Mouse (Mus musculus) CH12.LX (cell line): ENCODE measurements around the gene Tubb2b. TPM values are rescaled to one million over a fixed set of nuclear protein-coding genes. Genes with fewer than 3 reads are reported as not detected.
A peak's percentile ranks its signal among the peaks of the same experiment; 100 is the strongest.

Experiments used
- DNase-seq: peaks from one replicate; pipeline ENCODE4 v3.0.0-alpha.2; 2013; ENCODE audit errors: extremely low read depth
- H3K27ac ChIP-seq: 2 replicates; pipeline ENCODE4 v1.5.1; 2012; ENCODE audit warnings: low read depth, mild to moderate bottlenecking, control low read depth, moderate library complexity; ENCODE audit not compliant: insufficient read depth
- H3K27me3 ChIP-seq: replicated peaks from 2 replicates; pipeline ENCODE3; 2012; ENCODE audit warnings: inconsistent platforms
- H3K36me3 ChIP-seq, 2 experiments: replicated peaks in 1 of 2; 2 replicates each; pipeline versions ENCODE3 to v1.6.1; 2012; ENCODE audit warnings: inconsistent platforms in 1 of 2, low read length in 1 of 2, mild to moderate bottlenecking in 1 of 2, mixed read lengths in 1 of 2, moderate library complexity in 1 of 2; ENCODE audit not compliant: control insufficient read depth in 1 of 2, insufficient read depth in 1 of 2
- H3K4me1 ChIP-seq, 2 experiments: 2 replicates each; pipeline ENCODE4 v1.6.1; 2012; ENCODE audit warnings: inconsistent platforms in 1 of 2, moderate library complexity in 1 of 2; ENCODE audit not compliant: insufficient read depth in 2 of 2, control insufficient read depth in 1 of 2
- H3K4me2 ChIP-seq: 2 replicates; pipeline ENCODE4 v1.6.1; 2012; ENCODE audit warnings: low read depth, mild to moderate bottlenecking, control low read depth; ENCODE audit not compliant: poor library complexity, insufficient read depth, severe bottlenecking
- H3K4me3 ChIP-seq, 3 experiments: fragments of 150-350 bp in 1 of 3; sonication (generic) in 1 of 3; replicated peaks in 1 of 3; 2 replicates each; pipeline versions ENCODE3 to v1.5.1; 2011 to 2012; ENCODE audit warnings: low read depth in 2 of 3, low read length in 2 of 3, mild to moderate bottlenecking in 2 of 3, moderate library complexity in 2 of 3, control low read depth in 1 of 3, improper control_type of control experiment in 1 of 3, inconsistent platforms in 1 of 3, mixed read lengths in 1 of 3; ENCODE audit not compliant: poor library complexity in 1 of 3
- H3K79me2 ChIP-seq: replicated peaks from 2 replicates; pipeline ENCODE4 v1.6.1; 2012; ENCODE audit warnings: mild to moderate bottlenecking, moderate library complexity; ENCODE audit not compliant: control insufficient read depth, poor library complexity, insufficient read depth, severe bottlenecking; ENCODE audit errors: extremely low read depth
- H3K9ac ChIP-seq: 2 replicates; pipeline ENCODE4 v1.6.1; 2012; ENCODE audit warnings: low read depth, mild to moderate bottlenecking, control low read depth, moderate library complexity; ENCODE audit not compliant: insufficient read depth
- H3K9me3 ChIP-seq: replicated peaks from 2 replicates; pipeline ENCODE3; 2012; ENCODE audit warnings: low read length, inconsistent platforms, mixed read lengths
- BHLHE40 ChIP-seq: IDR thresholded peaks from 2 replicates; pipeline ENCODE4 v1.6.1; 2011; ENCODE audit warnings: mild to moderate bottlenecking, low read depth, low read length, improper control_type of control experiment
- E2F4 ChIP-seq: IDR thresholded peaks from 2 replicates; pipeline ENCODE4 v1.6.1; 2011; ENCODE audit warnings: low read depth, low read length, improper control_type of control experiment; ENCODE audit not compliant: insufficient replicate concordance
- ELF1 ChIP-seq: IDR thresholded peaks from 2 replicates; pipeline ENCODE4 v1.6.1; 2014; ENCODE audit warnings: low read depth, mild to moderate bottlenecking, inconsistent platforms, low read length, improper control_type of control experiment
- ETS1 ChIP-seq: conservative IDR thresholded peaks from 2 replicates; pipeline ENCODE4 v1.6.1; 2012; ENCODE audit warnings: low read depth, mild to moderate bottlenecking, inconsistent platforms, low read length, improper control_type of control experiment, moderate library complexity
- HCFC1 ChIP-seq: IDR thresholded peaks from 2 replicates; pipeline ENCODE4 v1.6.1; 2012; ENCODE audit warnings: low read depth, mild to moderate bottlenecking, inconsistent platforms, low read length, improper control_type of control experiment
- IRF4 ChIP-seq: IDR thresholded peaks from 2 replicates; pipeline ENCODE4 v1.6.1; 2014; ENCODE audit warnings: low read depth, mild to moderate bottlenecking, inconsistent platforms, low read length, improper control_type of control experiment
- MAX ChIP-seq: IDR thresholded peaks from 2 replicates; pipeline ENCODE4 v1.6.1; 2011; ENCODE audit warnings: low read length, improper control_type of control experiment
- MAZ ChIP-seq: IDR thresholded peaks from 2 replicates; pipeline ENCODE4 v1.6.1; 2012; ENCODE audit warnings: low read depth, mild to moderate bottlenecking, inconsistent platforms, low read length, improper control_type of control experiment, moderate library complexity
- MEF2A ChIP-seq: IDR thresholded peaks from 2 replicates; pipeline ENCODE4 v1.6.1; 2014; ENCODE audit warnings: low read depth, mild to moderate bottlenecking, inconsistent platforms, low read length, improper control_type of control experiment, borderline replicate concordance
- MXI1 ChIP-seq: IDR thresholded peaks from 2 replicates; pipeline ENCODE4 v1.6.1; 2011; ENCODE audit warnings: mild to moderate bottlenecking, low read depth, low read length, improper control_type of control experiment
- MYC ChIP-seq: IDR thresholded peaks from 2 replicates; pipeline ENCODE4 v1.6.1; 2011; ENCODE audit warnings: low read depth, mild to moderate bottlenecking, improper control_type of control experiment, low read length
- NELFE ChIP-seq: IDR thresholded peaks from 2 replicates; pipeline ENCODE4 v1.6.1; 2011; ENCODE audit warnings: low read depth, low read length, improper control_type of control experiment
- NRF1 ChIP-seq: IDR thresholded peaks from 2 replicates; pipeline ENCODE4 v1.6.1; 2014; ENCODE audit warnings: low read depth, mild to moderate bottlenecking, inconsistent platforms, low read length, improper control_type of control experiment, moderate library complexity
- POLR2A ChIP-seq: IDR thresholded peaks from 2 replicates; pipeline ENCODE4 v1.6.1; 2011; ENCODE audit warnings: low read depth, mild to moderate bottlenecking, improper control_type of control experiment, low read length
- RAD21 ChIP-seq: IDR thresholded peaks from 2 replicates; pipeline ENCODE4 v1.6.1; 2011; ENCODE audit warnings: low read depth, mild to moderate bottlenecking, low read length, improper control_type of control experiment, moderate library complexity
- SIN3A ChIP-seq: IDR thresholded peaks from 2 replicates; pipeline ENCODE4 v1.6.1; 2012; ENCODE audit warnings: low read length, improper control_type of control experiment, inconsistent platforms
- TCF12 ChIP-seq: IDR thresholded peaks from 2 replicates; pipeline ENCODE4 v1.6.1; 2014; ENCODE audit warnings: low read depth, mild to moderate bottlenecking, inconsistent platforms, low read length, improper control_type of control experiment
- UBTF ChIP-seq: IDR thresholded peaks from 2 replicates; pipeline ENCODE4 v1.6.1; 2012; ENCODE audit warnings: low read depth, mild to moderate bottlenecking, inconsistent platforms, low read length, improper control_type of control experiment, moderate library complexity
- ZC3H11A ChIP-seq: IDR thresholded peaks from 2 replicates; pipeline ENCODE4 v1.6.1; 2012; ENCODE audit warnings: low read depth, mild to moderate bottlenecking, inconsistent platforms, low read length, improper control_type of control experiment
- ZMIZ1 ChIP-seq: IDR thresholded peaks from 2 replicates; pipeline ENCODE4 v1.6.1; 2012; ENCODE audit warnings: low read depth, mild to moderate bottlenecking, inconsistent platforms, low read length, improper control_type of control experiment
- dilution Hi-C: fragments of 300-500 bp; cut with MboI; formaldehyde crosslinking; loops from 2 replicates; pipeline ENCODE4 v1.14.3; 2020; ENCODE audit warnings: low sequenced_read_pairs; ENCODE audit not compliant: extremely low pct_unique_long_range_greater_than_20kb, extremely low pct_ligation_motif_present
- in situ Hi-C: fragments of 300-500 bp; cut with MboI; formaldehyde crosslinking; loops from 3 replicates; pipeline ENCODE4 v1.14.3; 2019; ENCODE audit warnings: low sequenced_read_pairs, low pct_ligation_motif_present, low pct_unique_long_range_greater_than_20kb, mixed read lengths
- polyA plus RNA-seq: library from polyadenylated mRNA; unstranded; fragments of >175 nt; gene quantifications from 2 replicates; pipeline ENCODE4 v1.2.1, GENCODE M21; 2012; ENCODE audit warnings: low read depth; ENCODE audit not compliant: insufficient read length
- total RNA-seq, 2 experiments: library from RNA; depleted of rRNA; stranded (reverse); fragments of 300-350 nt in 1 of 2; fragments of >200 nt in 1 of 2; gene quantifications; 2 replicates each; pipeline ENCODE4 v1.2.3; 2012 to 2014

The Tubb2b gene
- total and polyA plus RNA-seq, 3 experiments: 33.6 to 49.8 (median 38.4) TPM

DNA sequence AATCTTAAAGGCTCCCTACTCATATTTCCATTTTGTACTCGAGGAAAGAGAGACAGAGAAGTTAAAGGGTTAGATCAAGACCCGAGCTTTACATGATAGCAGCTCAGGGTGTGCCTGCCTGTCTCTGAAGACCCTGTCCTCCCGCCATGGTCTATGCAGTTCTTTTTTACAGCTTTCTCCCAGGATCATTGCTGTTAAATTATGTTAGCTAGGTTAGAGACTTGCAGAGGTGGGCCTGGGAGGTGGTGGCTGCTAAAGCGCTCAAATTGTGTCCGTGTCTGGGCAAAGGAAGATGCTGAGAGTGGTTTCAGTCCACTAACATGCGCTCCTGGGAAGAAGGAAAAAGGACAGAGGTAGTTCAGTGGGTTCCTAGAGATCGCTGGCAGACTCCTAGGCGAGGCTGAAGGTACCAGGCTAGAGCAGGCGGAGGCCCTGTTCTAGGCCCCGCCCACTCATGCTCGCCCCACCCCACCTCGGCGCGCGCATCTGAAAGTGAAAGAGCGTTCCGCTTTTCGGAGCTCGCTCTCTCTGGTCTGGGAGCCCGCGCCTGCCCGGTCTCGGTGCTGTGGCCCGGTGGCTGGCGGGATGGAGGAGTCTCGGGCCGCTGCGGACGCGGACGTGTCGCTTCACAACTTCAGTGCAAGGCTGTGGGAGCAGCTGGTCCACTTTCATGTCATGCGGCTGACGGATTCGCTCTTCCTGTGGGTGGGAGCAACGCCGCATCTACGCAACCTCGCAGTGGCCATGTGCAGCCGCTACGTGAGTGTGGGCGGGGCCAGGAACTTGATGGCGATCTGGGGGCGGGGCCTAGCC lies 32.4 kb upstream of the Tubb2b start, which contains the start of gene Psmg4:
Psmg4 (plus strand) TSS at position 474 of the 813 bp plus-strand sequence.
- in situ Hi-C loops (loop anchor here (5.0 kb wide), 1 partner anchor 110 kb away; no protein-coding TSS in a partner anchor), dilution Hi-C loops (no loop called here)
- peak within 1 kb of the TSS; percentile 96 for H3K4me2 ChIP-seq
- peaks cover 22% of the 10 kb centered on the region for H3K79me2 ChIP-seq
- peak within 1 kb of the TSS; percentile 89 for H3K9ac ChIP-seq
- H3K27ac ChIP-seq: peak within 1 kb of the TSS; percentile 97
- DNase-seq: peak; percentile 91
- H3K9me3 ChIP-seq: peaks cover 4% of the 10 kb centered on the region
- H3K27me3 ChIP-seq: no peaks in the 10 kb centered on the region
- peak within 1 kb of the TSS; percentile 67 to 91 (median 80) for H3K4me3 ChIP-seq
- peaks cover 20 to 46% of the 10 kb centered on the region in 2 experiments for H3K4me1 ChIP-seq
- TF ChIP-seq E2F4 (no peak), TCF12 (peak; percentile 78), RAD21 (no peak), IRF4 (peak; percentile 71; the same call in 1 of the 2 replicates), MAX (0 out of 2 replicates have a peak, but pooled peaks have one; percentile 53), ELF1 (peak; percentile 77), MYC (peak; percentile 68; the same call in 1 of the 2 replicates), POLR2A (peak; percentile 88), MXI1 (peak; percentile 83), NRF1 (peak; percentile 83), BHLHE40 (peak; percentile 32; the same call in 1 of the 2 replicates), UBTF (no peak), NELFE (peak; percentile 72; the same call in 1 of the 2 replicates), ZC3H11A (no peak), ETS1 (no peak), MAZ (no peak), HCFC1 (peak; percentile 79), SIN3A (peak; percentile 12; the same call in 1 of the 2 replicates), ZMIZ1 (peak; percentile 27), MEF2A (0 out of 2 replicates have a peak, but pooled peaks have one; percentile 4)
- H3K36me3 ChIP-seq: peaks cover 0 to 10% of the 10 kb centered on the region in 2 experiments
